Mouse (Mus musculus) G1E (cell line): ENCODE data around the gene Slc22a23. TPM values are rescaled to one million over a fixed set of nuclear protein-coding genes. Genes with fewer than 3 reads are reported as not detected.

Experiments used
- ATAC-seq: 2 replicates; pipeline ENCODE4 v1.8.0; 2016; ENCODE audit warnings: mild to moderate bottlenecking; ENCODE audit not compliant: insufficient number of reproducible peaks, poor library complexity, low FRiP score, severe bottlenecking; ENCODE audit errors: extremely low read depth
- DNase-seq: peaks from one replicate; pipeline ENCODE4 v3.0.0; 2012; ENCODE audit warnings: low spot score
- H3K27me3 ChIP-seq: 2 replicates; pipeline ENCODE4 v1.6.1; 2012; ENCODE audit warnings: mild to moderate bottlenecking, low read length, inconsistent platforms; ENCODE audit not compliant: insufficient read depth
- H3K36me3 ChIP-seq: replicated peaks from 2 replicates; pipeline ENCODE3; 2012; ENCODE audit warnings: mild to moderate bottlenecking, inconsistent platforms
- H3K4me1 ChIP-seq: 2 replicates; pipeline ENCODE4 v1.6.1; 2012; ENCODE audit warnings: low read depth, low read length, inconsistent platforms, mixed read lengths; ENCODE audit not compliant: insufficient read depth
- H3K4me3 ChIP-seq: 2 replicates; pipeline ENCODE4 v1.5.1; 2012; ENCODE audit warnings: low read depth, mild to moderate bottlenecking, inconsistent platforms, low read length, moderate library complexity, mixed read lengths
- H3K9me3 ChIP-seq: replicated peaks from 2 replicates; pipeline ENCODE4 v1.6.1; 2012; ENCODE audit warnings: inconsistent platforms
- CTCF ChIP-seq: IDR thresholded peaks from 2 replicates; pipeline ENCODE4 v1.5.1; 2012; ENCODE audit warnings: low read depth, low read length, inconsistent platforms, mixed read lengths
- GATA1 ChIP-seq: IDR thresholded peaks from 2 replicates; pipeline ENCODE4 v1.6.1; 2012; ENCODE audit warnings: borderline replicate concordance, low read length, inconsistent platforms, mixed read lengths
- GATA2 ChIP-seq: IDR thresholded peaks from 2 replicates; pipeline ENCODE4 v1.6.1; 2012; ENCODE audit warnings: low read depth, low read length, inconsistent platforms, borderline replicate concordance
- POLR2AphosphoS5 ChIP-seq: IDR thresholded peaks from 2 replicates; pipeline ENCODE4 v1.6.1; 2012; ENCODE audit warnings: low read depth, low read length, inconsistent platforms; ENCODE audit not compliant: insufficient replicate concordance
- TAL1 ChIP-seq: conservative IDR thresholded peaks from 2 replicates; pipeline ENCODE4 v1.6.1; 2012; ENCODE audit warnings: low read depth, low read length, inconsistent platforms, mixed read lengths
- polyA plus RNA-seq: library from polyadenylated mRNA; stranded (reverse); fragments of >175 nt; gene quantifications from 2 replicates; pipeline ENCODE4 v1.2.3, GENCODE M21; 2012
- total RNA-seq, 2 experiments: library from RNA; stranded (forward) in 1 of 2; stranded (reverse) in 1 of 2; fragments of 200-1000 nt in 1 of 2; fragments of >200 nt in 1 of 2; fragmentation: Nextera tagmentation in 1 of 2; gene quantifications; 2 replicates each; pipeline ENCODE4 v1.2.3; 2014 to 2017

Gene Slc22a23
- total and polyA plus RNA-seq, 3 experiments, result 18.0 to 68.0 (median 43.8) TPM

GRCm38 (mm10) chr13:34372870-34373478 is 28.0 kb upstream of the Slc22a23 start:
- Histone ChIP-seq H3K9me3 (no peaks in the 10 kb centered on the region), H3K4me3 (no peak overlapping the region), H3K4me1 (no peaks in the 10 kb centered on the region), H3K27me3 (peaks cover 47% of the 10 kb centered on the region), H3K36me3 (no peaks in the 10 kb centered on the region)
- TF ChIP-seq GATA2 (no peak), CTCF (no peak), TAL1 (no peak), POLR2AphosphoS5 (no peak)
- ATAC-seq (no peak), DNase-seq (no peak)

- Histone ChIP-seq H3K4me1 (no peaks in the 10 kb centered on the region), H3K4me3 (no peak overlapping the region), H3K36me3 (no peaks in the 10 kb centered on the region)
Measured at GRCm38 (mm10) chr13:34371951-34372869, 27.2 kb upstream of the Slc22a23 start.

GRCm38 (mm10) chr13:34370281-34370825 is 25.4 kb upstream of the Slc22a23 start:
- no peak for DNase-seq
- Histone ChIP-seq H3K27me3 (peaks cover 43% of the 10 kb centered on the region), H3K9me3 (no peaks in the 10 kb centered on the region), H3K4me3 (no peak overlapping the region), H3K4me1 (no peaks in the 10 kb centered on the region), H3K36me3 (no peaks in the 10 kb centered on the region)
- TF ChIP-seq CTCF (no peak), GATA2 (no peak), GATA1 (no peak), TAL1 (no peak), POLR2AphosphoS5 (no peak)
- ATAC-seq, result no peak

More at GRCm38 (mm10) chr13:34371951-34372869, 27.2 kb upstream of the Slc22a23 start:
- DNase-seq (no peak), ATAC-seq (no peak)
- TF ChIP-seq GATA2 (no peak), POLR2AphosphoS5 (no peak), CTCF (no peak), TAL1 (no peak)
- H3K9me3 ChIP-seq, result no peaks in the 10 kb centered on the region
- peaks cover 47% of the 10 kb centered on the region for H3K27me3 ChIP-seq

DNA sequence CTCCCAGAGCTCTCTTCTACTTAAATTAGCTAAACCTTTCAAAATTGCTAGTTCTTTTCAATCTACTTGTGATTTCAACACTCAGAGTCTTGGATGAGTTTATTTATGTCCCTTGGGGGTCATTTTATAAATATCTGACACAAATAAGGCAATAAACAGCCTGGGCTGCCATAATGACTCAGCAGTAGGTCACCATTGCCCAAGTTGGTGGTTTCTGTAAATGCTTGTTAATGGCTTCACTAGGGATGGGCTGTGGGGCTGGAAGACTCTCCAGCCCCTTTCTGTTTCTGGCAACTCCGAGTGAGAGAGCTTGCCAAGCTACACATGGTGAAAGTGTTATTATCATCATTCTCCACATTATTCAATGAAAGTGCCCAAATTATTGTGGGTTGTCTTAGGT is 20.2 kb upstream of the Slc22a23 start:
- H3K27me3 ChIP-seq, result peaks cover 36% of the 10 kb centered on the region
- H3K9me3 ChIP-seq, result no peaks in the 10 kb centered on the region
- ATAC-seq (no peak), DNase-seq (no peak)
- no peak for TF ChIP-seq GATA2
- no peak for TF ChIP-seq POLR2AphosphoS5
- TF ChIP-seq CTCF, result no peak
- TF ChIP-seq GATA1, result no peak
- TF ChIP-seq TAL1, result no peak
- no peak overlapping the region for H3K4me3 ChIP-seq
- H3K4me1 ChIP-seq, result no peaks in the 10 kb centered on the region
- no peaks in the 10 kb centered on the region for H3K36me3 ChIP-seq

GRCm38 (mm10) chr13:34355656-34356055 is 10.7 kb upstream of the Slc22a23 start:
- Histone ChIP-seq H3K9me3 (no peaks in the 10 kb centered on the region), H3K4me1 (peaks cover 2% of the 10 kb centered on the region; the same call in 1 of the 2 replicates), H3K36me3 (no peaks in the 10 kb centered on the region), H3K27me3 (peaks cover 15% of the 10 kb centered on the region), H3K4me3 (no peak overlapping the region)
- no peak for TF ChIP-seq CTCF
- TF ChIP-seq GATA1, result no peak
- no peak for TF ChIP-seq TAL1
- TF ChIP-seq POLR2AphosphoS5, result no peak
- no peak for TF ChIP-seq GATA2
- ATAC-seq (no peak), DNase-seq (no peak)

GRCm38 (mm10) chr13:34354830-34355624 is 10.0 kb upstream of the Slc22a23 start:
- DNase-seq (no peak), ATAC-seq (no peak)
- no peak overlapping the region for H3K4me3 ChIP-seq
- TF ChIP-seq GATA2 (no peak), CTCF (no peak), POLR2AphosphoS5 (no peak), GATA1 (no peak), TAL1 (no peak)
- no peaks in the 10 kb centered on the region for H3K36me3 ChIP-seq
- no peaks in the 10 kb centered on the region for H3K9me3 ChIP-seq
- H3K4me1 ChIP-seq, result peaks cover 3% of the 10 kb centered on the region; the same call in 1 of the 2 replicates
- peaks cover 12% of the 10 kb centered on the region for H3K27me3 ChIP-seq
